Mouse (Mus musculus): ENCODE results near the gene Ankrd61. TPM values are rescaled to one million over a fixed set of nuclear protein-coding genes. Genes with fewer than 3 reads are reported as not detected.

Gene Ankrd61
- 3.3 TPM for polyA plus RNA-seq (2014; fragmentation: Illumina TruSeq; extraction: RNeasy Lipid Tissue Mini Kit (QIAGEN cat#74804); ENCODE audit: low read depth, low replicate concordance)

DNA sequence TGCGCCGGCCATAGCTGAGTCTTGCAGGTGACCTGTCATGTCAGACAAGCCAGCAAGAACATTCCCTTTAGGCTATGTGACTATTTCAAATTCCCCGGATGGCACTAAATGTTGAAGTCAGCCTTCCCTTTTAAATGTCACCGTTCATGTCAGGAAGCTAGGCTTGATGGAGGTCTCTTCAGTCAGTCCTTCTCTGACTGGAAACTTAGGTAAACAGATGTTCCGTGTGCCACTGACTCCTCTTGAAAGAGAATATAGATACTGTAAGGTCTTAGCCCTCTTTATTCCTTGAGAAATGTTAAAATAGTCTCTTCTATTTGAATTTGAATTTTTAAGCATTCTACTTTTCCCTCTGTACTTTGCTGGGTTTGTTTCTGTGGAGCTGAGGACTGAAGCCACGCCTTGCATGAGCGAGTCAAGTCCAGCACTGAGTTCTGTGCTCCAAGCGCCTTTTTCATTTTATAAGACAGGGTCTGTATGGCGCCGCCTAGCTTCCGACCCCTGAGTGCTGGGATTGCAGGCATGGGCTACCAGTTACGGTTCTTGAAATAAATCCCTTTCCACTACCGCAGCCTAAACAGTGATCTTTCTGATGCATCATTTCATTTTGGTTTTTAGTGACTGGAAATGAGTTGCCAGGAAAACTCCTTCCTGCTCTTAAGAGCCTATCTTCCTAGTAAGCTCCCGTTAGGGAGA, at the start of gene Ankrd61:
Gene Ankrd61, minus strand, starts transcription at position 51 of the 696 bp plus-strand sequence.

DNA sequence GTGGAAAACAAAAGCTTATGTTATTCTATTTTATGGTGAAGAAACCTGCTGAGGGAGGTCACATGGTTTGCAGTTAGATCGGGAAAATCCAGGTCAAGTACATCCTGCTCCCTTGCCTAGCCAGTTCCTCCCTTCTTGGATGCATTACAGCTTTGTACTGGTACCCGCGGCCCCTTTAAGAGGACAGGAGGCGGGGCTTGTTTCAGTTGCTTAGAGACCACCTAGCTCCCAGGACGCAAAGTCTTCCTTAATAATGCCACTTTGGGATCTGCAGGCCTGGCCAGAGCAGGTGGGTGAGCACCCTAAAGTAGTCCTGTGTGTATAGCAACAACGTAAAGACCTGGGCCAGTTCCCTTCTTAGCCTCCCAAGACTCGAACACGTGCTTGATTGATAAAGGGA, 35.3 kb upstream of the Ankrd61 start, which contains the start of gene Rsph10b:
Gene Rsph10b, plus strand, starts transcription at position 205 of the 400 bp plus-strand sequence.

DNA sequence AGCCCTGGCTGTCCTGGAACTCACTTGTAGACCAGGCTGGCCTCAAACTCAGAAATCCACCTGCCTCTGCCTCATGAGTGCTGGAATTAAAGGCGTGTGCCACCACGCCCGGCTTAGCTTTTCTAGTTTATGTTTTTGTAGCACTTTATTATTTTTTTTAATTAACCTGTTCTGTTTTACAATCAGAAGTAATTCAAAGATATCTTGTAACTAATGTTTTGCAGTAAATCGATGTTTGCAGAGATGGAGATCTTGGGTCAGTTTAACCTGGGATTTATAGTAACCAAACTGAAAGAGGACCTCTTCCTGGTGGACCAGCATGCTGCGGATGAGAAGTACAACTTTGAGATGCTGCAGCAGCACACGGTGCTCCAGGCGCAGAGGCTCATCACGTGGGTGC, 30.4 kb upstream of the Ankrd61 start, which contains the start of gene Gm42421:
Gene Gm42421, plus strand, starts transcription at position 301 of the 400 bp plus-strand sequence.

DNA sequence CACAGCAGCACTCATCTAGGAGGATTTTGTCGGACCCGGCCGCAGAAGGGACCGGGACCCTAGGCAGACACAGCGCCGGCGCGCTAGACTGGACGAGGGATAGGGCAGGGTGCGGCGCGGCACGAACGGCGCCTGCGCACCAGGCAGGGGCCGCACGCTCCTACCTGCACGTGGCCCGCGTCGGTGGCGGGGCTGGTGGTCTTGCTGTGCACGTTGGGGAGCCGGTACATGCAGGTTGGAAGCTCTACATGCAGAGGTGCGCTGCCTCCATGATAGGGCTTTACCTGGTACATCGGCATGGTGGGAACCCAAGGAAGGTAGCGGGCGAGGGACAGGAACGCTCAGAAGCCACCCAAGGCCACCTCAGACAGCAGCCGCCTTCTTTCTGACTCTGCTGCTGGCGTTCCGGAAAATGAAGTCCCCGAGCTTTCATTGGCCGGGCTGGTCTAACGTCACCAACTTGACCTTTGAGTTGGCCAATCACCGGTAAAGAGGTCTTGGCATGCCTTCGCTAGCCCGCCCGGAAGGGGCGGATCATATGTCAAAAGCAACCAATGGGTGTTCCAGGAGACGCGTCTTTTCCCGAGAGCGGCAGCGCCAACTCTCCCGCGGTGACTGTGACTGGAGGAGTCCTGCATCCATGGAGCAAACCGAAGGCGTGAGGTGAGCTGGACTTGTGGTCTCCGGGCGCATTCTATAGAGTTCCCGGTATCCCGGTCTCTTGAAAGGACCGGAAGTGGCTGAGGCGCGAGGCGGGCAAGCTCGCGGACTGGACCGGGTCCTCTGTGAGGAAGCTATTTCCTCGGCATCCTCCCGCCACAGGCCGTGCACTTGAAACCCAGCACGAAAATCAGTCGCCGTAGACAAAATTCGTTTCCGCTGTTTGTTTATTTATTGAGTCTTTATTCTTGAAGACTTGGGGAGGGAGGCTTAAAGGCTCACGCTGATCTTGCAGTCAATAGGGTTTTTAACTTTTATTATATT, 12.2 kb upstream of the Ankrd61 start, which contains the start of the genes Aimp2 and Pms2:
Gene Aimp2, minus strand, starts transcription at position 431 of the 984 bp plus-strand sequence.
Gene Pms2, plus strand, starts transcription at position 548 of the 984 bp plus-strand sequence.

Other genes with a start within 250 kb of the Ankrd61 start
- 10.6 TPM for gene Usp42, start 165.4 kb downstream of the Ankrd61 start, polyA plus RNA-seq (2014; fragmentation: Illumina TruSeq; extraction: RNeasy Lipid Tissue Mini Kit (QIAGEN cat#74804); ENCODE audit: low read depth, low replicate concordance)
- gene Eif2ak1, start 79.9 kb downstream of the Ankrd61 start, polyA plus RNA-seq (2014; fragmentation: Illumina TruSeq; extraction: RNeasy Lipid Tissue Mini Kit (QIAGEN cat#74804); ENCODE audit: low read depth, low replicate concordance): 25.0 TPM
- 25.0 TPM for gene Aimp2, start 12.2 kb upstream of the Ankrd61 start, polyA plus RNA-seq (2014; fragmentation: Illumina TruSeq; extraction: RNeasy Lipid Tissue Mini Kit (QIAGEN cat#74804); ENCODE audit: low read depth, low replicate concordance)
- 6.5 TPM for gene Pms2, start 12.3 kb upstream of the Ankrd61 start, polyA plus RNA-seq (2014; fragmentation: Illumina TruSeq; extraction: RNeasy Lipid Tissue Mini Kit (QIAGEN cat#74804); ENCODE audit: low read depth, low replicate concordance)
- not detected for gene Gm42421, start 30.5 kb upstream of the Ankrd61 start, polyA plus RNA-seq (2014; fragmentation: Illumina TruSeq; extraction: RNeasy Lipid Tissue Mini Kit (QIAGEN cat#74804); ENCODE audit: low read depth, low replicate concordance)
- 6.7 TPM for gene Rsph10b, start 35.4 kb upstream of the Ankrd61 start, polyA plus RNA-seq (2014; fragmentation: Illumina TruSeq; extraction: RNeasy Lipid Tissue Mini Kit (QIAGEN cat#74804); ENCODE audit: low read depth, low replicate concordance)
- 50.8 TPM for gene Ccz1, start 117.2 kb upstream of the Ankrd61 start, polyA plus RNA-seq (2014; fragmentation: Illumina TruSeq; extraction: RNeasy Lipid Tissue Mini Kit (QIAGEN cat#74804); ENCODE audit: low read depth, low replicate concordance)
- not detected for gene Ocm, start 129.0 kb upstream of the Ankrd61 start, polyA plus RNA-seq (2014; fragmentation: Illumina TruSeq; extraction: RNeasy Lipid Tissue Mini Kit (QIAGEN cat#74804); ENCODE audit: low read depth, low replicate concordance)
- 9.7 TPM for gene Lmtk2, start 202.8 kb upstream of the Ankrd61 start, polyA plus RNA-seq (2014; fragmentation: Illumina TruSeq; extraction: RNeasy Lipid Tissue Mini Kit (QIAGEN cat#74804); ENCODE audit: low read depth, low replicate concordance)